8 mouse cellular contexts compared by ENCODE assay signal in the genomic region with DNA sequence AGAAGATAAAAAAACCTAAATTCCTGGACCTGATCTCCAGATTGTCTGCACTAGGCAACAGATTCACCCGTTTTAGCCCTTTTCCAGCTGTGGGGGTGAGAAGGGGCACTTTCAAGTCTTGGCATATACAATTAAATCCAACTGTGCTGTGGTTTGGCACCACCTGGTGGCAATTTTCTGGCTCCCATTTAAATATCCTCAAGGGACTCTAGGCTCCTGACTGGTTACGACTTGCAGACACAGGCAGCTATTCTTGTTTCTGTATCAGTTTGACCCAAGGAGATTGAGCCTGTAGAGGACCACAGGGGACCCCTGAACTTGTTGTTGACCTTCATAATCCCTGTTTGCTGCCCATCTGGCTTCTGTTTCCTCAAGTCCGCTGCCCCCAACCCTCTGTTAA.
DNase-seq lines count a peak whose midpoint lies in the region; ATAC-seq lines count a peak whose summit lies in the region.

No protein-coding gene starts in this region.

- no peaks in the 10 kb centered on the region for H3K4me1 ChIP-seq in kidney, embryonic 14.5 days (ENCODE audit: control insufficient read depth, insufficient read depth, low read length)

- WGBS in kidney, embryonic 14.5 days: 21% methylated on average over 3 of the region's 3 CpGs

- no peak overlapping the region for H3K4me3 ChIP-seq in kidney, embryonic 14.5 days (ENCODE audit: low read length)

- H3K9me3 ChIP-seq in kidney, embryonic 14.5 days (ENCODE audit: control insufficient read depth, low read length): no peaks in the 10 kb centered on the region

- H3K9ac ChIP-seq in kidney, embryonic 14.5 days (ENCODE audit: low read depth, low read length): no peak overlapping the region

- H3K27ac ChIP-seq in kidney, embryonic 14.5 days (ENCODE audit: low read depth, low read length): no peak overlapping the region

- no peaks in the 10 kb centered on the region for H3K27me3 ChIP-seq in kidney, embryonic 14.5 days (ENCODE audit: control insufficient read depth, insufficient read depth, low read length)

- no peaks in the 10 kb centered on the region for H3K36me3 ChIP-seq in kidney, embryonic 14.5 days (ENCODE audit: control insufficient read depth, insufficient read depth, low read length)

- no peak overlapping the region for H3K4me2 ChIP-seq in kidney, embryonic 14.5 days (replicated peaks; ENCODE audit: low read depth, low read length)

- peak; percentile 15 for DNase-seq in kidney, adult 11 months
- DNase-seq in MN1 (ENCODE audit: low spot score): peak; percentile 7
- DNase-seq in adrenal gland, postnatal 25 days: peak; percentile 2
- DNase-seq in kidney, adult 8-10 months: peak; percentile 4 to 42
- peak; percentile 44 for DNase-seq in lung, postnatal 36 days
- DNase-seq in thymus, postnatal 4 days: no peak
- DNase-seq in gastrocnemius, postnatal 10 days: no peak

- no peak for ATAC-seq in kidney, embryonic 14.5 days (ENCODE audit: low FRiP score, low TSS enrichment)

Comparison
In these comparisons a context has a peak if more than half of its experiments do, and no peak if none do; other contexts are left out.
1. DNase-seq: peak in kidney, adult 11 months (single experiment), MN1 (single experiment), adrenal gland, postnatal 25 days (single experiment), kidney, adult 8-10 months (2 of 2) and lung, postnatal 36 days (single experiment); none in thymus, postnatal 4 days (single experiment) and gastrocnemius, postnatal 10 days (single experiment).